Mouse (Mus musculus) heart, postnatal 14 days (tissue): ENCODE measurements at regions not wholly inside any gene's neighbourhood (a gene's known extent, or its start where the extent isn't known, plus 50 kb on each side); places are given as distances from the start of the nearest gene placed in this dataset.
"Not testable (repeated sequence)": the region's sequence is repeated elsewhere in the genome, so short reads cannot be mapped to it uniquely, and the experiment has no call there.

Experiments used
- DNase-seq, 2 experiments: peaks; one replicate each; pipeline ENCODE4 v3.0.0; 2021 to 2022
- intact Hi-C: fragments of 180-260 bp; cut with DNase I; formaldehyde crosslinking; loops from one replicate; pipeline ENCODE4 v1.15.1; 2025

- intact Hi-C loops: no loop called here
- DNase-seq: no peak
These were observed 168.5 kb upstream of the Pgr start for GRCm38 (mm10) chr9:8731141-8731540.

GRCm38 (mm10) chr9:8733485-8733884 lies 166.1 kb upstream of the Pgr start:
- DNase-seq: no peak
- intact Hi-C loops: no loop called here

- no peak for DNase-seq
- intact Hi-C loops: no loop called here
These were observed 159.4 kb upstream of the Pgr start for GRCm38 (mm10) chr9:8740190-8740589.

- no peak for DNase-seq
- intact Hi-C loops: no loop called here
These were observed 149.8 kb upstream of the Pgr start for GRCm38 (mm10) chr9:8749878-8750277.

- intact Hi-C loops: no loop called here
- no peak for DNase-seq
These were observed 138.8 kb upstream of the Pgr start for GRCm38 (mm10) chr9:8760876-8761275.

- intact Hi-C loops: not testable (repeated sequence)
These were observed 130.2 kb upstream of the Pgr start for GRCm38 (mm10) chr9:8769398-8769797.

GRCm38 (mm10) chr9:8769996-8770395 lies 129.6 kb upstream of the Pgr start:
- no peak for DNase-seq
- intact Hi-C loops: no loop called here

More at GRCm38 (mm10) chr9:8769398-8769797, 130.2 kb upstream of the Pgr start:
- not testable (repeated sequence) for DNase-seq

- DNase-seq, intact Hi-C loops: not testable (repeated sequence)
These were observed 118.3 kb upstream of the Pgr start for GRCm38 (mm10) chr9:8781336-8781735.

- intact Hi-C loops: no loop called here
- DNase-seq: no peak
These were observed 85.4 kb upstream of the Pgr start for GRCm38 (mm10) chr9:8814236-8814635.

- intact Hi-C loops: no loop called here
- DNase-seq: no peak
These were observed 75.8 kb upstream of the Pgr start for GRCm38 (mm10) chr9:8823719-8824371.

GRCm38 (mm10) chr9:8832150-8832549 lies 67.5 kb upstream of the Pgr start:
- peak in 1 of 2 experiments; percentile 2 for DNase-seq
- intact Hi-C loops: no loop called here

GRCm38 (mm10) chr9:8837073-8837472 lies 62.6 kb upstream of the Pgr start:
- no peak for DNase-seq
- intact Hi-C loops: no loop called here

GRCm38 (mm10) chr9:8838356-8838755 lies 61.3 kb upstream of the Pgr start:
- intact Hi-C loops: no loop called here

GRCm38 (mm10) chr9:8838891-8839290 lies 60.7 kb upstream of the Pgr start:
- intact Hi-C loops: no loop called here
- no peak for DNase-seq

More at GRCm38 (mm10) chr9:8838356-8838755, 61.3 kb upstream of the Pgr start:
- no peak for DNase-seq
